Mouse (Mus musculus): ENCODE measurements around the gene Disc1. TPM values are rescaled to one million over a fixed set of nuclear protein-coding genes. Genes with fewer than 3 reads are reported as not detected.

The Disc1 gene
- polyA plus RNA-seq, 1 experiment: 0.12 TPM

DNA sequence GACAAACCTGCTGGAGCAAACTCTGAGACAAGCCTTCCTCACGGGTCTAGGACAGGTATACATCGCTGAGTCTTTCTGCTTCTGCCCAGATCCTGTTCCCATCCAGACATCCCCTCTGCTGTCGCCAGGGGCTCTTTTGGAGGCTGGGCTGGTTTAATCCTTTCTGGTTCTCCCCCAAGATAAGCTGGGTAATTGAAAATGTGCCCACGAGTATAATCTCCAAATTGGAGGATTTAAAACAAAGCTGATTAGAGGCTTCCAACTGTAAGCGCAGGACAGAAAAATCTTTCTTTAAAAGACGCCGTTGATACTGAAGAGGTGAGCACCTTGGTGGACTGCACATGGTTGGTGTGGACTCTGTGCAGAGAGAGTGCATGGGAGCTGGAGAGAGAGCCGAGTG, 23.3 kb downstream of the Disc1 start:
- H3K79me2 ChIP-seq (ENCODE audit: control insufficient read depth, insufficient read depth): no peaks in the 10 kb centered on the region
- H3K36me3 ChIP-seq (ENCODE audit: control insufficient read depth, insufficient read depth): no peaks in the 10 kb centered on the region
- H3K4me3 ChIP-seq (ENCODE audit: insufficient read depth, poor library complexity, severe bottlenecking): no peak overlapping the region
- H3ac ChIP-seq (ENCODE audit: control insufficient read depth, insufficient read length, low read depth): no peak overlapping the region
- TF ChIP-seq CEBPB (IDR thresholded peaks at IDR 0.05; ENCODE audit: low read depth) (no peak), MAX (IDR thresholded peaks at IDR 0.05) (no peak), FOSL1 (IDR thresholded peaks at IDR 0.05; ENCODE audit: insufficient read depth, low read length, poor library complexity, severe bottlenecking) (no peak), CTCF (IDR thresholded peaks at IDR 0.05; ENCODE audit: control insufficient read depth, insufficient read depth, insufficient read length) (no peak), MYOD1 (IDR thresholded peaks at IDR 0.05; ENCODE audit: control insufficient read depth, insufficient read length, low read depth) (no peak), USF1 (IDR thresholded peaks at IDR 0.05; ENCODE audit: low read depth) (no peak), MYOG (IDR thresholded peaks at IDR 0.05; ENCODE audit: control insufficient read depth, extremely low read depth, insufficient read length) (no peak)
- peaks cover 44% of the 10 kb centered on the region for H3K27me3 ChIP-seq (ENCODE audit: control insufficient read depth, insufficient read depth, insufficient read length)
- no peaks in the 10 kb centered on the region for H3K79me3 ChIP-seq (ENCODE audit: low read depth)

- TF ChIP-seq FOSL1 (IDR thresholded peaks at IDR 0.05; ENCODE audit: insufficient read depth, low read length, poor library complexity, severe bottlenecking): no peak
Observed at GRCm38 (mm10) chr8:125078771-125079384, 24.9 kb downstream of the Disc1 start.

GRCm38 (mm10) chr8:125080388-125081344, 26.7 kb downstream of the Disc1 start:
- Histone ChIP-seq H3K36me3 (ENCODE audit: control insufficient read depth, insufficient read depth) (no peaks in the 10 kb centered on the region), H3K4me3 (ENCODE audit: insufficient read depth, poor library complexity, severe bottlenecking) (no peak overlapping the region), H3K79me3 (ENCODE audit: low read depth) (no peaks in the 10 kb centered on the region), H3K79me2 (ENCODE audit: control insufficient read depth, insufficient read depth) (no peaks in the 10 kb centered on the region), H3ac (ENCODE audit: control insufficient read depth, insufficient read length, low read depth) (no peak overlapping the region), H3K27me3 (ENCODE audit: control insufficient read depth, insufficient read depth, insufficient read length) (peaks cover 28% of the 10 kb centered on the region)
- TF ChIP-seq MYOD1 (IDR thresholded peaks at IDR 0.05; ENCODE audit: control insufficient read depth, insufficient read length, low read depth): no peak
- TF ChIP-seq MAX (IDR thresholded peaks at IDR 0.05): no peak
- TF ChIP-seq CTCF (IDR thresholded peaks at IDR 0.05; ENCODE audit: control insufficient read depth, insufficient read depth, insufficient read length): no peak
- no peak for TF ChIP-seq CEBPB (IDR thresholded peaks at IDR 0.05; ENCODE audit: low read depth)
- TF ChIP-seq USF1 (IDR thresholded peaks at IDR 0.05; ENCODE audit: low read depth): no peak
- no peak for TF ChIP-seq FOSL1 (IDR thresholded peaks at IDR 0.05; ENCODE audit: insufficient read depth, low read length, poor library complexity, severe bottlenecking)
- TF ChIP-seq MYOG (IDR thresholded peaks at IDR 0.05; ENCODE audit: control insufficient read depth, extremely low read depth, insufficient read length): no peak

More at GRCm38 (mm10) chr8:125078771-125079384, 24.9 kb downstream of the Disc1 start:
- Histone ChIP-seq H3K79me3 (ENCODE audit: low read depth) (no peaks in the 10 kb centered on the region), H3ac (ENCODE audit: control insufficient read depth, insufficient read length, low read depth) (no peak overlapping the region), H3K79me2 (ENCODE audit: control insufficient read depth, insufficient read depth) (no peaks in the 10 kb centered on the region), H3K4me3 (ENCODE audit: insufficient read depth, poor library complexity, severe bottlenecking) (no peak overlapping the region), H3K36me3 (ENCODE audit: control insufficient read depth, insufficient read depth) (no peaks in the 10 kb centered on the region), H3K27me3 (ENCODE audit: control insufficient read depth, insufficient read depth, insufficient read length) (peaks cover 41% of the 10 kb centered on the region)

DNA sequence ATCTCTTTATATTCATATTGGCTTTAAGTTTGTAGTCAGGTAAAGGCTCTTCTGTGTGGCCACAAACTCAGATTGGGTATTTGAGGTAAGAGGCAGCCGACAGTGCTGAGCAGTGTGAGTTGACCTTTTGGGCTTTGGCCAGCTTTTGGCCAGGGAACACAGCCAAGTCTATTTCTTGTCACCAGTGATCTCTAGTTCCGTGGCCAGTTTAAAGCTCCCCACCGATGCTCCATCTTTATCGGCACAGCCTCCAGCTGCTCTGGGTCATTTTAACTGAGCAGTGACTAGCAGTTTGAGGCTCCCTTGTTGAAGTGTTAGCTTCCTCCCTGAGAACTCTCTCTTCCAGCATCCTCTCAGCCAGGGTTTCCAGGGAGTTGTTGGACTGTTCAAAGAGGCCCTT, 29.8 kb downstream of the Disc1 start:
- no peaks in the 10 kb centered on the region for H3K36me3 ChIP-seq (ENCODE audit: control insufficient read depth, insufficient read depth)
- H3K79me3 ChIP-seq (ENCODE audit: low read depth): no peaks in the 10 kb centered on the region
- H3K27me3 ChIP-seq (ENCODE audit: control insufficient read depth, insufficient read depth, insufficient read length): peaks cover 2% of the 10 kb centered on the region
- no peak overlapping the region for H3K4me3 ChIP-seq (ENCODE audit: insufficient read depth, poor library complexity, severe bottlenecking)
- no peak overlapping the region for H3ac ChIP-seq (ENCODE audit: control insufficient read depth, insufficient read length, low read depth)
- TF ChIP-seq USF1 (IDR thresholded peaks at IDR 0.05; ENCODE audit: low read depth): no peak
- no peak for TF ChIP-seq MAX (IDR thresholded peaks at IDR 0.05)
- TF ChIP-seq CEBPB (IDR thresholded peaks at IDR 0.05; ENCODE audit: low read depth): no peak
- no peak for TF ChIP-seq FOSL1 (IDR thresholded peaks at IDR 0.05; ENCODE audit: insufficient read depth, low read length, poor library complexity, severe bottlenecking)
- no peak for TF ChIP-seq CTCF (IDR thresholded peaks at IDR 0.05; ENCODE audit: control insufficient read depth, insufficient read depth, insufficient read length)
- no peak for TF ChIP-seq MYOG (IDR thresholded peaks at IDR 0.05; ENCODE audit: control insufficient read depth, extremely low read depth, insufficient read length)
- TF ChIP-seq MYOD1 (IDR thresholded peaks at IDR 0.05; ENCODE audit: control insufficient read depth, insufficient read length, low read depth): no peak
- no peaks in the 10 kb centered on the region for H3K79me2 ChIP-seq (ENCODE audit: control insufficient read depth, insufficient read depth)

GRCm38 (mm10) chr8:125084523-125084922, 30.5 kb downstream of the Disc1 start:
- H3K36me3 ChIP-seq (ENCODE audit: control insufficient read depth, insufficient read depth): no peaks in the 10 kb centered on the region
- H3K79me3 ChIP-seq (ENCODE audit: low read depth): no peaks in the 10 kb centered on the region
- H3K4me3 ChIP-seq (ENCODE audit: insufficient read depth, poor library complexity, severe bottlenecking): no peak overlapping the region
- TF ChIP-seq MYOG (IDR thresholded peaks at IDR 0.05; ENCODE audit: control insufficient read depth, extremely low read depth, insufficient read length) (no peak), FOSL1 (IDR thresholded peaks at IDR 0.05; ENCODE audit: insufficient read depth, low read length, poor library complexity, severe bottlenecking) (no peak), MAX (IDR thresholded peaks at IDR 0.05) (no peak), CTCF (IDR thresholded peaks at IDR 0.05; ENCODE audit: control insufficient read depth, insufficient read depth, insufficient read length) (no peak)
- H3K79me2 ChIP-seq (ENCODE audit: control insufficient read depth, insufficient read depth): no peaks in the 10 kb centered on the region
- H3K27me3 ChIP-seq (ENCODE audit: control insufficient read depth, insufficient read depth, insufficient read length): no peaks in the 10 kb centered on the region
- H3ac ChIP-seq (ENCODE audit: control insufficient read depth, insufficient read length, low read depth): no peak overlapping the region
